Mouse (Mus musculus): ENCODE results near the gene Hspb1.

Gene Hspb1

GRCm38 (mm10) chr5:135888405-135889215, 891 bp downstream of the Hspb1 start:
- DNase-seq (ENCODE audit: low spot score), result no peak

DNA sequence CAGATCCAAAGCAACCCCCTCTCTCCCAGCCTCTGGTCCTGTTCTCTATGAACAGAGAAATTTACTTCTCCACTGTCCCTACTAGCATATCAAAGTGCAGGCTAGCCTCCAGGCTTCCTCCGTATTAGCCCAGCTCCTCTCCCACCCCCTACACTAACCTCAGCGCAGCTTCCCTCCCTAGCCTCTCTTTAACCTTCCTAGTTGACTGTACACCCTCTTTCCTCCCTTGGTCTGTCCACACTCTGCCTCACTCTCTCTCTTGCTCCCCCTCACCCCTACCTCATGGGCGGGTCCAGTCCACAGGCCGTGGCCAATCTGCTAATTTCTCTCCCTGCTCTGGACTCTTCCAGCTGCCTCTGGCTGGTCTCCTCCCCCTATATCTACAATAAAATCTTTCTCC, 2.6 kb downstream of the Hspb1 start:
- DNase-seq (ENCODE audit: low spot score), result no peak

DNA sequence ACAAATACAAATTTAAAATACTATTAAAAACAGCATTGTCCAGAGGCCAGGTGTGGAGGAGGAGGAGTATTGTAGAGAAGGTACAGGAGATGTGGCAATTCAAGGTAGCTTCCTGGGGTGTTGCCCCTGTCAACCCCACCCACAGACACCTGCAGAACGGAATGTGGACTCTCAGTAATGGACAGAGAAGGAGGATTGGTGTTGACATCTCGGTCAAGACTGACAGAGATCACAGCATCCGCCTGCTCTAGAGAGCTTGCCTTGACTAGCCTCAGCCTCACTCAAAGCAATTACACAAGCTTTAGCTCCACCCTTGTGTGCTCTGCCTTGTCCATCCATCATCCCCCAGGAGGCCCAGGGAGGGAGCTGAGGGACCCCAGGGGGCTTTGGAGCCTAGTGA, 3.2 kb downstream of the Hspb1 start:
- no peak for DNase-seq (ENCODE audit: low spot score)

DNA sequence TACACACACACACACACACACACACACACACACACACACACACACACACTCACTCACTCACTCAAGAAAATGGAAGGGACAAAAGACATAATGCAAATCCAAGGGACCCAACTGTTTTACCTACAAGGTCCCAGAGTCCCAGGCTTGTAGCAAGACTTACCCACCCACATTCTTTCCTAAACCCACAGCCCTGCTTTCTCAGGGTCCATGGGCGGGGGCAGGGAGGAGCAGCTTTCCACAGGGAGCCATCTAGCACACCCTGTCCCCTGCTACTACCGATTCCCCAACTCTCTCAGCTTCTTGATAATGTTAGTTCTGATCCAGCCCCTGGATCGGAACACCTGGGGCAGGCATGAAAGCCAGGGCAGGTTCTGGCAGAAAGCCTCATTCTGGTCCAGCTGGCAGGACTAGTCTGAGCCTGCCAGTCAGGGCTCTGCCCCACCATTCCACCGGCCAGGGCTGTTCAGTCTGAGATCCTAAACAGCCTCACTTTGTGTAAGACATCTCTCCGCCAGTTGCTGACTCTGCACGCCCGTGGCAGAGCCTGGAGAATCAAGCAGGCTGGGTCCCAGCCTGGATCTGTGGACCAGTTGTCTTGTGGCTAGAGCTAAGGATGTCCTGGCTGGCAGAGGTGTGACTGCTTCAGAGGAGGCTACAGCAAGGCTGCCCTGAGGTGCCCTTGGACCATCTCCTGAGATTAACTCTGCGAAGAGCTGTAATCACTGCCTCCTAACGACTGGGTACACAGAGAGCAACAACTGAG, 5.1 kb downstream of the Hspb1 start:
- DNase-seq (ENCODE audit: low spot score), result no peak

GRCm38 (mm10) chr5:135894958-135895357, 7.2 kb downstream of the Hspb1 start:
- DNase-seq (ENCODE audit: low spot score), result no peak

DNA sequence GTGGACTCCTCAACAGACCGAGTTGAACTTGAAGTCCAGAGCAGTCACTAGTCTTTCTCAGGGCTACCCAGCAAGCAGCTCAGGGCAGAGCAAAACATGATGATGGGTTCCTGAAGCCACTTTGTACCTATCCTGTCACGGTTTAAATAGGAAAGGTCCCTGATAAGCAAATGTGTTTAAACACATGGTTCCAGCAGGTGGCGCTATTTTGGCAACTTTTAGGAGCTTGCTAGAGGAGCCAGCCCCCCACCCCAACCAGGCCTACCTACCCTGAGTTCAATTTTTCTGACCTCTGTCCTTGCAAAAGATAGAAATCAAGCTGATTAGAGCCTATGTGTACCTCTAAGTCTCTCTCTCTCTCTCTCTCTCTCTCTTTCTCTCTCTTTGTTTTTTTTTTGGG, 10.3 kb downstream of the Hspb1 start:
- no peak for DNase-seq (ENCODE audit: low spot score)

DNA sequence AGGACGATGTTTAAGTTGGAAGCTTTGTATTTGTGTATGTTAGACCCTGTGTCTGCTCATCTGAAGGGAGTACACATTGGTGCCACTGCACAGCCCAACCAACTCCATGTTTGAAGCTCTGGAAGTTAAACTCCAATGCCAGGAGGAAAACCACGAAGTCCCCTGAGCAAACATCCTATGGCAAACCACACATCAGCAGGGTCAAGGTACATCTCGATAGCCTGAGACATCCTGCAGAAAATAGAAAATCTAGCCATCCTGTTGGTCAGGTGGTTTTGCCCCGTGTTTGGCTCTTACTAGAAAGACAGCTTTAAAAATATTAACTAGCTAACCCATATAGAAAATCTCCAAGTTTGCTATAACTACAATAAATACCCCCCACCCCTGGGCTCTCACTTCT, 11.3 kb downstream of the Hspb1 start:
- DNase-seq (ENCODE audit: low spot score), result no peak

DNA sequence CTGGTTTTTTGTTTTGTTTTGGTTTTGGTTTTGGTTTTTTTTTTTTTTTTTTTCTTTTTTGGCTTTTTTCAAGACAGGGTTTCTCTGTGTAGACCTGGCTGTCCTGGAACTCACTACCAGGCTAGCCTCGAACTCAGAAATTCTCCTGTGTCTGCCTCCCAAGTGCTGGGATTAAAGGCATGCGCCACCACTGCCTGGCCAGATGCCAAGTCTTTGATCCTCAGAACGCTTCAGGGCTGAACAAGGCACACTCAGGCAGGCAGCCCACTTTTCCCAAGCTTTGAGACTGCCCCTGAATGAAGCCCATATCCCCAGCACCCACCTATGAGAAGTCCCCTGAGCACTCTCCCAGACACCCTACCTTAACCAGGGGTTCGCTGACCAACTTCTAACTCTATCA, 12.1 kb downstream of the Hspb1 start:
- DNase-seq (ENCODE audit: low spot score), result no peak

DNA sequence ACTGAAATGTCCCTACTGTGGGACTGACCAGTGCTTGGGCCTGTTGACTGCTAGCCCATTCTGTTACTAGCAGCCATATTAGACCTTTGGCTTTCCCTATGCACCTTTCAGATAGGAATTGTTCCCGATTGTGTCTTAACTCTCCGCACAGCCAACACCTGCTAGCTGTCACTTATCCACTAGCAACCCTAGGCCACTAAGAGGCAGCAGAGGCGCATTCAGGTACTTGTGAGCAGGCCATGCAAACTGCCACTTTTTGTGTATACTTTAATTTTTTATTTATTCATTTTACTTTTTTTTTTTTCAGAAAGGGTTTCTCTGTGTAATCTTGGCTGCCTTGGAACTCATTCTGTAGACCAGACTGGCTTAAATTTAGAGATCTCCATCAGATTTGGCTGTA, 13.0 kb downstream of the Hspb1 start:
- no peak for DNase-seq (ENCODE audit: low spot score)

- DNase-seq (ENCODE audit: low spot score), result no peak
Observed at GRCm38 (mm10) chr5:135901354-135902095, 13.8 kb downstream of the Hspb1 start.

- no peak for DNase-seq (ENCODE audit: low spot score)
Observed at GRCm38 (mm10) chr5:135903058-135903457, 15.3 kb downstream of the Hspb1 start.

DNA sequence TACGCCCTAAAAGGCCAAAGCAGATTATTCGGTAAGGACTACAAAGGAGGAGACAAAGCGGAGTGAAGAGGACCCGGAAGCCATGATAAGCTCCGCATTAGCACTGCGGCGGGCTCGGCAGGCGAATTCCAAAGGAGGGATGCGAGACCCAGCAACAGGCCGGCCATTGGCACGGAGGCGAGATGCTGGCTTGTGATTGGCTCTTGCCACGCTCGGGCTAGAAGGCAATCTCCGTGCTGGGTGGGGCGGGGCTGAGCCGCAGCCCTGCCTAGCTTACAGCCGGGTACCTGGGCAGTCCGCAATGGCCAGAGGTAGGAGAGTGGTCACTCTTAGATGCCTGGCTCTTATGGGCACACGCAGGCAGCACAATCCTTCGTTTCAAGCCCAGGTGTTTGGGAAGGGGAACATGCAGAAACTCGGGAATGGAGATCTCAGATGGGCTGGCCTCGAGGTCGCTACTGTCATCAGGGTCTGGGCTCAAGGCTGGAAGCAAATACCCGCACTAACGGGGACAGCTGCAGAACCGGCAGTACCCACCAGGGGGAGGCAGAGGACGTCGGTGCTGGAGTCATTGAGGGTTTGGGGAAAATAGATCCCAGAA, 15.9 kb downstream of the Hspb1 start:
- peak; percentile 94 for DNase-seq (ENCODE audit: low spot score)

GRCm38 (mm10) chr5:135904259-135904658, 16.5 kb downstream of the Hspb1 start:
- DNase-seq (ENCODE audit: low spot score), result no peak

GRCm38 (mm10) chr5:135905320-135906225, 17.9 kb downstream of the Hspb1 start:
- no peak for DNase-seq (ENCODE audit: low spot score)

GRCm38 (mm10) chr5:135906846-135907245, 19.1 kb downstream of the Hspb1 start:
- DNase-seq (ENCODE audit: low spot score), result no peak

GRCm38 (mm10) chr5:135907256-135907655, 19.5 kb downstream of the Hspb1 start:
- DNase-seq (ENCODE audit: low spot score), result no peak

GRCm38 (mm10) chr5:135908185-135908584, 20.5 kb downstream of the Hspb1 start:
- no peak for DNase-seq (ENCODE audit: low spot score)

GRCm38 (mm10) chr5:135908989-135909388, 21.3 kb downstream of the Hspb1 start:
- DNase-seq (ENCODE audit: low spot score), result no peak

DNA sequence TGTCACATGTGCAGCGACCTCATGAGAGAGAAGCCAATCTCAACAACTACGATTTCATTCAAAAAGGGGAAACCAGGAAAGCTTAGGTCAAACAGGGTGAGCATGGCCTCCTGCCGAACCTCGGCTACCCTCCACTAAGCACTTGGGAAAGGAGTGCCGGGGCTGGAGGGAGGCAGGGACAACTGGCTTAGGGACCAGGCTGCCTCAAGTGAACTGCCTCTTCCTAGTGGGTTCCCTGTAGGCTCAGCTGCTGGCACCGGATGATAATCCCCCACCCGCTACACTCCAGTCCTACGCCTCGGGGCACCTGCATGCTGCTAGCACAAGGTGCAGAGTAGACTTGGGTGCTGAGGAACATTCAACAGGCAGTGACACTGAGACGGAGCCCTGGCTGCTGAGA, 21.9 kb downstream of the Hspb1 start:
- DNase-seq (ENCODE audit: low spot score), result no peak

- DNase-seq (ENCODE audit: low spot score), result no peak
Observed at GRCm38 (mm10) chr5:135910813-135911212, 23.1 kb downstream of the Hspb1 start.

- no peak for DNase-seq (ENCODE audit: low spot score)
Observed at GRCm38 (mm10) chr5:135911633-135912220, 24.0 kb downstream of the Hspb1 start.

Data from ovary, postnatal 14 days (tissue).